ENCODE assay signal across 8 mouse cellular contexts in the genomic region with DNA sequence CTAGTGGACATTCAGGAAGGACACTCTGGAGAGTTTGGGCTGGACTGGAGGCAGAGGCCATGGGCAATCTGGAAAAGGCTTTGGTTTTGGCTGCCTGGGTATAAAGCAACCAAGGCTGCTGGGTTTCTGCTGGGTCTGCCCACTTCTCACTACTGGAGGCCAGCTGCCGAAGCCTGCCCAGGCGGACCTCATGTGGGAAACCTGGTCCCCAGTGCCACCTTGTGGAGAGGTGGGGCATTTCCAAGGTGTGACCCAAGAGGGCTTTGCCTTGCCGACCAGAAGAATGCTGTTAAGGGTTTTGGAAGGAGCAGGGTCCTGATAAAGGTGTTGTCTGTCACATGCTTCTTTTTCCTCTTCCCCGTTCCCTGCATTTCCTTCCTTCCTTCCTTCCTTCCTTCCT. TPM values are rescaled to one million over a fixed set of nuclear protein-coding genes. Genes with fewer than 3 reads are reported as not detected.
DNase-seq lines count a peak whose midpoint lies in the region; ATAC-seq and TF ChIP-seq lines count a peak whose summit lies in the region.

No protein-coding gene starts in this region.

- H3K9me3 ChIP-seq in hindbrain, embryonic 11.5 days (ENCODE audit: control insufficient read depth, low read length): no peaks in the 10 kb centered on the region
- no peaks in the 10 kb centered on the region for H3K9me3 ChIP-seq in hindbrain, embryonic 12.5 days (replicated peaks)
- H3K9me3 ChIP-seq in limb, embryonic 13.5 days: no peaks in the 10 kb centered on the region

- ATAC-seq in hindbrain, embryonic 11.5 days (ENCODE audit: low FRiP score): no peak
- no peak for ATAC-seq in hindbrain, embryonic 12.5 days (ENCODE audit: low FRiP score)
- ATAC-seq in limb, embryonic 13.5 days (ENCODE audit: low FRiP score, low read depth): peak; percentile 71; the same call in 1 of the 2 replicates

- no peak overlapping the region for H3K4me2 ChIP-seq in hindbrain, embryonic 11.5 days (replicated peaks; ENCODE audit: low read depth, low read length)
- H3K4me2 ChIP-seq in hindbrain, embryonic 12.5 days (replicated peaks): no peak overlapping the region
- H3K4me2 ChIP-seq in limb, embryonic 13.5 days (replicated peaks): no peak overlapping the region

- intact Hi-C loops in gastrocnemius, postnatal 36 days (cut with DNase I): loop anchor here (2.0 to 5.0 kb wide), 2 partner anchors 286 to 337 kb away; no protein-coding TSS in a partner anchor

- peak; percentile 80 for DNase-seq in hindbrain, embryonic 11.5 days (ENCODE audit: low spot score)
- DNase-seq in embryo, embryonic 11 days: peak; percentile 82
- DNase-seq in gastrocnemius, postnatal 36 days: peak; percentile 68 to 81
- peak; percentile 92 for DNase-seq in kidney, adult 2 months
- DNase-seq in monocyte, adult 2 months (ENCODE audit: low read depth in 1 of 2, low spot score in 2 of 2): peak; percentile 20 to 65
- DNase-seq in splenic B cell, adult 2 months (ENCODE audit: low read depth, low spot score): peak; percentile 90

- no peaks in the 10 kb centered on the region for H3K27me3 ChIP-seq in hindbrain, embryonic 11.5 days (ENCODE audit: control insufficient read depth, insufficient read depth, low read length)
- H3K27me3 ChIP-seq in hindbrain, embryonic 12.5 days: no peaks in the 10 kb centered on the region
- H3K27me3 ChIP-seq in kidney, adult 2 months (replicated peaks; ENCODE audit: control insufficient read depth, insufficient read depth, low read length): no peaks in the 10 kb centered on the region
- H3K27me3 ChIP-seq in limb, embryonic 13.5 days: no peaks in the 10 kb centered on the region
- H3K27me3 ChIP-seq in splenic B cell, adult 2 months (ENCODE audit: control insufficient read depth, insufficient read depth, low read length, poor library complexity, severe bottlenecking): no peaks in the 10 kb centered on the region

- TF ChIP-seq POLR2A in kidney, adult 2 months (IDR thresholded peaks at IDR 0.05; ENCODE audit: low read depth, low read length): no peak

- H3K9ac ChIP-seq in hindbrain, embryonic 11.5 days (ENCODE audit: low read depth, low read length): no peak overlapping the region
- no peak overlapping the region for H3K9ac ChIP-seq in hindbrain, embryonic 12.5 days
- no peak overlapping the region for H3K9ac ChIP-seq in limb, embryonic 13.5 days

- WGBS in hindbrain, embryonic 11.5 days: 11% methylated on average over 4 of the region's 4 CpGs
- 4% methylated on average over 4 of the region's 4 CpGs for WGBS in hindbrain, embryonic 12.5 days
- 9% methylated on average over 4 of the region's 4 CpGs for WGBS in kidney, adult 2 months
- WGBS in limb, embryonic 13.5 days: 13% methylated on average over 4 of the region's 4 CpGs

- H3K27ac ChIP-seq in hindbrain, embryonic 11.5 days (ENCODE audit: low read depth, low read length): no peak overlapping the region
- H3K27ac ChIP-seq in hindbrain, embryonic 12.5 days: no peak overlapping the region
- H3K27ac ChIP-seq in kidney, adult 2 months (ENCODE audit: insufficient read depth, low read depth, low read length): no peak overlapping the region
- H3K27ac ChIP-seq in limb, embryonic 13.5 days: no peak overlapping the region

- H3K4me3 ChIP-seq in hindbrain, embryonic 11.5 days (ENCODE audit: low read depth, low read length): no peak overlapping the region
- no peak overlapping the region for H3K4me3 ChIP-seq in hindbrain, embryonic 12.5 days
- H3K4me3 ChIP-seq in kidney, adult 2 months (ENCODE audit: insufficient read depth, low read depth, low read length): no peak overlapping the region
- H3K4me3 ChIP-seq in limb, embryonic 13.5 days: no peak overlapping the region

- H3K4me1 ChIP-seq in hindbrain, embryonic 11.5 days (replicated peaks; ENCODE audit: control insufficient read depth, insufficient read depth, low read length): no peaks in the 10 kb centered on the region
- H3K4me1 ChIP-seq in hindbrain, embryonic 12.5 days: no peaks in the 10 kb centered on the region
- H3K4me1 ChIP-seq in kidney, adult 2 months (ENCODE audit: control insufficient read depth, insufficient read depth, low read length): no peaks in the 10 kb centered on the region
- no peaks in the 10 kb centered on the region for H3K4me1 ChIP-seq in limb, embryonic 13.5 days

- TF ChIP-seq CTCF in kidney, adult 2 months (conservative IDR thresholded peaks at IDR 0.05; ENCODE audit: insufficient read depth, insufficient read length, low read depth, low read length): peak; percentile 97

- no peaks in the 10 kb centered on the region for H3K36me3 ChIP-seq in hindbrain, embryonic 11.5 days (ENCODE audit: control insufficient read depth, insufficient read depth, low read length)
- H3K36me3 ChIP-seq in hindbrain, embryonic 12.5 days: no peaks in the 10 kb centered on the region
- H3K36me3 ChIP-seq in kidney, adult 2 months (ENCODE audit: control insufficient read depth, insufficient read depth, low read length): no peaks in the 10 kb centered on the region
- H3K36me3 ChIP-seq in limb, embryonic 13.5 days: no peaks in the 10 kb centered on the region
- H3K36me3 ChIP-seq in splenic B cell, adult 2 months (ENCODE audit: control insufficient read depth, insufficient read depth, low read length, poor library complexity, severe bottlenecking): no peaks in the 10 kb centered on the region

RNA-seq across cellular contexts. Expression of a gene that starts 6.1 kb away (rescaled TPM):
- polyA plus RNA-seq in hindbrain, embryonic 11.5 days (2014; fragmentation: Nextera tagmentation; extraction: Ambion mirVana): 195 and 204 TPM in 2 replicates
- polyA plus RNA-seq in hindbrain, embryonic 12.5 days (2016; fragmentation: Nextera tagmentation; extraction: Ambion mirVana): 293 and 303 TPM in 2 replicates
- total RNA-seq in gastrocnemius, postnatal 36 days (2021): 10 to 100 TPM; 56.8 to 65.7 TPM
- polyA plus RNA-seq in kidney, adult 2 months (2012; rRNA removed): 45.0 and 61.3 TPM in 2 replicates
- polyA plus RNA-seq in limb, embryonic 13.5 days (2015; fragmentation: Nextera tagmentation; extraction: Ambion mirVana): 354 and 373 TPM in 2 replicates

RNA-seq across cellular contexts. Expression of a gene that starts 12.8 kb away (rescaled TPM):
- not detected in 2 replicates for polyA plus RNA-seq in hindbrain, embryonic 11.5 days (2014; fragmentation: Nextera tagmentation; extraction: Ambion mirVana)
- polyA plus RNA-seq in hindbrain, embryonic 12.5 days (2016; fragmentation: Nextera tagmentation; extraction: Ambion mirVana): not detected in 2 replicates
- total RNA-seq in gastrocnemius, postnatal 36 days (2021): not detected
- 0.86 and 0.99 TPM in 2 replicates for polyA plus RNA-seq in kidney, adult 2 months (2012; rRNA removed)
- polyA plus RNA-seq in limb, embryonic 13.5 days (2015; fragmentation: Nextera tagmentation; extraction: Ambion mirVana): not detected in 2 replicates

RNA-seq across cellular contexts. Expression of a gene that starts 27.7 kb away (rescaled TPM):
- polyA plus RNA-seq in hindbrain, embryonic 11.5 days (2014; fragmentation: Nextera tagmentation; extraction: Ambion mirVana): 0.74 and 2.6 TPM in 2 replicates
- polyA plus RNA-seq in hindbrain, embryonic 12.5 days (2016; fragmentation: Nextera tagmentation; extraction: Ambion mirVana): 2.3 and 3.3 TPM in 2 replicates
- total RNA-seq in gastrocnemius, postnatal 36 days (2021): under 1 TPM; 0.32 to 0.77 TPM
- 140 and 154 TPM in 2 replicates for polyA plus RNA-seq in kidney, adult 2 months (2012; rRNA removed)
- polyA plus RNA-seq in limb, embryonic 13.5 days (2015; fragmentation: Nextera tagmentation; extraction: Ambion mirVana): 3.0 and 3.9 TPM in 2 replicates

Comparison
In these comparisons a context has a peak if more than half of its experiments do, and no peak if none do; other contexts are left out.
1. RNA of a gene that starts 27.7 kb away (polyA plus RNA-seq): 140 to 154 TPM in kidney, adult 2 months; 3.0 to 3.9 TPM in limb, embryonic 13.5 days, 2.3 to 3.3 TPM in hindbrain, embryonic 12.5 days and 0.74 to 2.6 TPM in hindbrain, embryonic 11.5 days; every median in the first group is over 10 times any median in the second.
2. Peak in every context shown above with its lines, with median percentiles within 50 percentile points of each other: DNase-seq.